Mouse (Mus musculus): ENCODE data around the gene Eif4e2. TPM values are rescaled to one million over a fixed set of nuclear protein-coding genes. Genes with fewer than 3 reads are reported as not detected.

The Eif4e2 gene
- polyA plus RNA-seq, 1 experiment = 72.5 TPM

DNA sequence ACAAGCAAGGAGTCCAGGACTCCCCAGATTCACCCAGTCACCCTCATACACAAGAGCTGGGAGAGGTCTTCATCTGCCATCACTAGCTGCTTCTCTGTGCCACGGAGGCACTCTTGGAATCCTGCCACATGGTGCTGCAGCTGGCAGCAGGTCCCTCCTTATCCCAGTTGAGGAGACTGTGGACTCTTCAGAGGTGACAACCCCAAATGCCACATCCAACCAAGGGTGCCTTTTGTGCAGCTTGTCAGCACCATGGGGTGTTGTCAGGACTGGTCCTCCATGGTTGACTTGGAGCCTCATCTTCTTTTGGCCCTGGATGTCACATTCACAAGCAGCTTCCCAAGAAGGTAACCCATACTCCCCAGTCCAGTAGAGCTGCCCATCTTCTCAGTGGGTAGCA lies 11.9 kb upstream of the Eif4e2 start:
- no peak for DNase-seq (ENCODE audit: low spot score)

DNA sequence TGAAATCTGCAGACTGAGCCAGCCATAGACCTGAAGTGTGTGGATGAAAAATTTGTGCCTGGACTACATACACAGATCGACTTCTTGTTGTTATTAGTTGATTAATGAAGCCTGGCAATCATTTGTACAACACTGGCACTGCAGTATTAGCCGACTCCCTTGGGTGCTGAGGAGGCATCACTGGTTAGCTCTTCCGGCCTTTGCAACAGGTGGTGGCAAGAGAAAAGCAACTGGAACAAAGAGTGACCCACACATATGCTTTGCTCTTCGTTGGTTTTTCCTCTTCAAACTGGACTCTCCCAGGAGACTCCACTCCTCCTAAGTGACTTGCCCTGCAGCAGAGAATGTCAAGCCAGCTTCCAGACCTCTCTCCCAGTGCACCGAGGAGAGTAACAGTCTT lies 9.9 kb upstream of the Eif4e2 start:
- no peak for DNase-seq (ENCODE audit: low spot score)

DNA sequence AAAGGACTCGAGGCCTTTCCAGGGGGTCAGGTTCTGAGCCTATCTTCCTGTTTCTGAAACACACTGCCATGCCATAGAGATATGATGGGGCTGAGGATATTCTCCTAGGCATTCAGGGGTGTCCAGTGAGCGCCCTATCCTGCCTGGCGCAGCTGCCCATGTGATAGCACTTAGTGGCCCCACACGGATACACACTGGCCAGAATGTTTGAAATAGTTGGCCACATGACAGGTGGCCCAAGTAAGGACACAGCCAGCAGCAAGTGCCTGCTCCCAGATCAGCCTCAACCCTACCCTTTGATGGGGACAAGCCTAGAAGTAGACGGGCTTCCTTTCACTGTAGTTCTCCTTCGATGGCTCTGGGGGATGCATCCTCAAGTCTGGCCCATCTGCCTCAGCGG lies 9.2 kb upstream of the Eif4e2 start, which contains the start of gene Chrng:
Chrng (plus strand) TSS at position 193 of the 400 bp plus-strand sequence.
- no peak for DNase-seq (ENCODE audit: low spot score)

DNA sequence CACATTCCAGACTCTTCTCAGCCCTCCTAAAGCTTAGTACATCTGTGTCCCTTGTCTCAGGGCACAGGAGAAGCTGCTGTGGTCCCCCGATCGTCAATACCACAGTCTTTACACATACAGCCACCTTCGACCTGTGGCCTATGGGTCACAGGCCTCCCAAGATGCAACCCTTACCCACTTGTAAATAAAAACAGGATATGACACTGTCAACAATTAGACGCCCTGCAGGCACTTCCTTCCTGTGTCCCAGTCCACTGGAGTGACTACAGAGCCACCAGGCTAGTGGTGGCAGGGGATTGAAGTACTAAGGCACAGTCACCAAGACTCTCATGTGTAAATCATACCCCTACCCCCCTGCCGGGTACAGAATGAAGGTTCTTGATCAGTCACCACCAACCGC lies 8.7 kb upstream of the Eif4e2 start:
- DNase-seq (ENCODE audit: low spot score) = no peak

DNA sequence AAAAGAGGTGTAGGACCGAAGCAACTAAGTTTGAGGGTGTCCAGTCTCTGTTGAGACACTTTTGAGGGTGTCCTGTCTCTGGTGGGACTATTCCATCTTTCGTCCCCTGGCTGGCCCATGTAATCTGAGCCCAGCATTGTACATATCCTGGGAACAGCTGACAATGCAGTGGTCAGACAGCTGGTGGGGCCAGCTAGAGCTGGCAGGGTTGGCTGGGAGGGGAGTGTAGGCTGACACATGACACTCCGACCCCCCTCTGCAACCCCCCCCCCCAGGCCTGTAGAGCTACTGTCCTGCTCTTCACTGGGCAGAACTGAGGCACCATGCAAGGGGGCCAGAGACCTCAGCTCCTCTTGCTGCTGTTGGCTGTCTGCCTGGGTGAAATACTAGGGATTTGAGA lies 8.2 kb upstream of the Eif4e2 start:
- no peak for DNase-seq (ENCODE audit: low spot score)

DNA sequence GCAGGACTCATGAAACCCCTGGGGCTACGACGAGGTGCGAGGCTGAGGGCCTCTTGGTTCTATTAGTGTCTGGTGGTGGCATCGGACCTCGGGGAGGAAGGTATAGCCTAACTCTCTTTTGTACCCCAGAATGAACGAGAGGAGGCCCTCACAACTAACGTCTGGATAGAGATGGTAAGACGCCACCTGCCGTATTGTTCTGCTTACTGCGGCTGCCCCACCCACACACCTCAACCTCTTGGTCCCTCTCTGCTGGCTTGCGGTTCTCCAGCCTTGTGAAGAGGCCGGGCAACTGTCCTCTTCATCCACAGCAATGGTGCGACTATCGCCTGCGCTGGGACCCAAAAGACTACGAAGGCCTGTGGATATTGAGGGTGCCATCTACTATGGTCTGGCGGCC lies 7.4 kb upstream of the Eif4e2 start:
- DNase-seq (ENCODE audit: low spot score) = no peak

DNA sequence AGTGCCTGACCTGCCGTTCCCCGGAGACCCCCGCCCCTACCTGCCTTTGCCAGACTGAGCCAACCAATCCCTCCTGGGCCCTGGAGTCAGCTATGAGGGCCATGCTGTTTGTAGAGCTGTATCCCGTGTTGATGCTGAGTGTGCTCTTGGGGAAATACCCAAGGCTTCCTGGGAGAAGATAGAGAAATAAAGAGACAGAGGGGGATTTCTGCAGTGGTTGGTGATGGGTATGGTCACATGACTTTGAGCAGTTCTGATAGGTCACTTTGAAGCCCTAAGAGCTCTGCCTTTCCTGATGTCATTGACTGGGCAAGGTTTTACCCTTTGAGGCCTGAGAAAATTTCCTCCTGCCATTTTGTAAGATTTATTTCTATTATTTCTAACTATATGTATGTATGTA lies 2.3 kb upstream of the Eif4e2 start:
- no peak for DNase-seq (ENCODE audit: low spot score)

DNA sequence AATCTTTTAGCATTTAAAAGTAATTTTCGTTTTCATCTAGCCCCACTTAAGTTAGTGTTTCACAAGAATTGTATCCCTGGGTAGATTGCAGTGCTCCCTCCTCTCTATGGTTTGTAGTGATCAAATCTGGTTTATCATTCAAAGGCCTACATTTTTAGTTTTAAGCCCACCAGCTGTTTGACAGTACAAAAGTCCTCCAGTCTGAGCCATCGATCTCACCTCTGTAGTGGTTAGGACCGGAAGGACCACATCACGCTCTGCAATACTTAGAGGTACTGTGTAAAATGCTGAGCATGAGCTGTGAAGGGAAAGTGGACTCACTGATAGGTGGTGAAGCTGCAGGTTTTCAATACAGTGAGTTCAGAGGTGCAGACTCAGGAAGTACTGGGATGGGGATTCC lies 1.0 kb downstream of the Eif4e2 start:
- no peak for DNase-seq (ENCODE audit: low spot score)

DNA sequence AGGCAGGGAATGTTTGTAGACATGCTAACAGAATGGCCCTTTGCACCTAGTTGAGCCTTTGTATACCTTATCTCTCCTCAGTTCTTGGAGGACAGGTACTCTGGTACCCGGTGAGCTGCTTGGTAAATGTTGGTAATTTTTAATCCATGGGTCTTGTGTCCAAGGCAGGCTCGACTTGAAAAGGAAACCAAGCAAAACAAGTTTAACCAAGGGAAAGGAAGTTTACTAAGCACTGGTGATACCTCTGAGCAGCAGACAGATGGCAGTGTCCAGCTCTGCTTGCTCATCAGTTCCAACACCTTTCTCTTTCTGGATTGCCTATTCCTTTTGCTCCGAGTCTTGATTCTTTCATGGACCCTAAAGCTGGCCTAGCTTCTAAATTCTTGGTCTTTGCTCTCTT lies 4.2 kb downstream of the Eif4e2 start:
- DNase-seq (ENCODE audit: low spot score) = no peak

DNA sequence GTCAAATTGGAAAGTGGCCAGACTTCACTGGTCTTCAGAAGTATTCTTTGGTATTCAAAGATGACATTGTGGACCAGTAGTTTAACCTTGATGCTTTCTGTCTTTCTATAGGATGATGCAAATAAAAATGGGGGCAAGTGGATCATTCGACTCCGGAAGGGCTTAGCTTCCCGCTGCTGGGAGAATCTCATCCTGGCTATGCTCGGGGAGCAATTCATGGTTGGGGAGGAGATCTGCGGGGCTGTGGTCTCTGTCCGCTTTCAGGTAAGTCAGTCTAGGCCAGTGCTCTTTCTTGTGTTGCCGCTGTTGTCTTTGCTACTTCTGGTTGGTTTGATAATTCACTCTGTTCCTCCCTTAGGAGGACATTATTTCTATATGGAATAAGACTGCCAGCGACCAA lies 12.0 kb downstream of the Eif4e2 start:
- DNase-seq (ENCODE audit: low spot score) = no peak

DNA sequence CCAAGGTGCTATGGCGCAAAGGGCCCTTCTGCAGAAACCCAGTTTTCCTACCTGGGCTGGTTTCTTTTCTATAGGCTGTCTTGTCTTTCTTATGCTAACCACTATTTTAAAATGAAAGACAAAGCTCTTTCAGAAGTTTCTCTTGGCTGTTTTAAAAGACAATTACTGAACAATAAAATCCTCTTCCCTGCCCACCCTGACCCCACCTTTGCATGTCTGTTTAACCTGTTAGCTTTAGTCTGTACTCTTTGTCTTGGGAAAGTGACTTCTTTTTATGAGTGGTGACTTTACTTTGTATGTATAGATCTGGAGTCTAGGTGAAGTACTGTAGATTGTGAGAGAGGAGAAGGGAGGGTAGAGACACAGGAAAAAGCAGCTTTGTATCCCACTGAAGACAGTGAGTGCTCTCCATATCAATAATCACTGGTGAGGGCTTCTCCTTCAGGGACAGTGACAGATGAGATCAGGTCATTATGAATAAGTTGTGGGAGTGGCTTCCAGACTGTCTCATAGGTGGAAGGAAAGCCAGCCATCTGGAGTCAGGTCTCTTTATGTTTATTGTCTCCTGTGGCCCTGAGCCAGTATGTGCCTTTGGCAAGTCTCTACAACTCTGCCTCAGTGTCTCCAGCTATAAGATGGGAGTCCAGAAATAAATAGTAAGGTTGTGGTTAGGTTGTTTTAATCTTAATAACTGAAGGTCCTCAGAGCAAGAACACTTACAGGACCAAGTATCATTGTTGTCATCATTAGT lies 12.9 kb downstream of the Eif4e2 start:
- DNase-seq (ENCODE audit: low spot score) = no peak

DNA sequence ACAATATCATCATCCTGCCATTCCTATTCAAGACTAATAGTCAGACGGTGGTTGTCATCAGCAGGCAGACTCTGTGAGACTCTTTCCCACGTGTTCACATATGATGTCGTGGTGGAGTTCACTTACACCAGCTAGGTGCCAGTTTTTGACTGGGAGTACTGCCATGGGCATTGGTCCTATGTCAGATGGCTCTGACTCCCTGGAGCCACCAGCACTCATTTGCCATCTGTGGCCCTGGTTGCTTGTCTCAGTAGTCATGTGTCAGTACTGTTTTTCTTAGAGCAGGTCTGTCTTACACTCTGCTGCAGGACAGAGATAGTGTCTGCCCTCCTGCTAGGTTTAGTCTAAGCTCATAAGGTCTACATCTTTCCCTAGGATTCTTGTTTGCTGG lies 13.4 kb downstream of the Eif4e2 start:
- DNase-seq (ENCODE audit: low spot score) = no peak

DNA sequence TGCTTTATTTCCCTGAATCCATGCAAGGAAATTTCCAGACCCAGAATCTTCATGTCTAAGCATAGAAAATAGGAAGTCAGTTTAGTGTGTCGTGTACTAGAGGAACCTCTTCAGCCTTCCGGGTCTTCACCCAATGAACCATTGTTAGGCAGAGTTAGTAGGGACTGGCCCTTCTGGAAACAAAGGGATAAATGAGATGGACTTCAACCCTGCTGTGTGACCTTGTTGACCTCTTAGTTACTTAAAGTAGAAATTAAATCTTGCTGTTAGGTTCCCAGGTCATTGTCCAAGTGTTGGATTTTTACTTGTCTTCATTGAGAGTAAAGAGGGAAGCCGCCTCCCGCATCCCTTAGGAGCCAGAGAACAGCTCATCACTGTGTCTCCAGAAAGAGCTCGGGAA lies 16.9 kb downstream of the Eif4e2 start:
- no peak for DNase-seq (ENCODE audit: low spot score)

DNA sequence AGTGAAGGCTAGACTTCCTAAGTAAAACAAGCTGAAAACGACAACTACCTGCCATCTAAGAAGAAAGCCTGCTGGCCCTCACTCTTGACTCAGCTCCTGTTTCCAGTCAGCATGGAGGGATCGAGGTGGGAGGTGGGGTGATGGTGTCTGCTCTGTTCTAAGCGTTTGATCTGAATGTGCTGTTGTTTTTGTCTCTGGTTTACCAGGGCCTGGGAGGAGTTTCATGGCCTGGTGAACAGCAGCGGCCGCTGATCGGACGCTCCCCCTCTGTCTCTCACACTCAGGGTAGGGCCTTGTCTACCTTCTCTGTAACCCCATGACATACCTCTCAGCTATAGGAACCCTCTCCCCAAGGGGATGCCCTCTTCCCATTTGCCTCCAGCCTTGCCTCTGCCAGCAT lies 18.5 kb downstream of the Eif4e2 start:
- no peak for DNase-seq (ENCODE audit: low spot score)

DNA sequence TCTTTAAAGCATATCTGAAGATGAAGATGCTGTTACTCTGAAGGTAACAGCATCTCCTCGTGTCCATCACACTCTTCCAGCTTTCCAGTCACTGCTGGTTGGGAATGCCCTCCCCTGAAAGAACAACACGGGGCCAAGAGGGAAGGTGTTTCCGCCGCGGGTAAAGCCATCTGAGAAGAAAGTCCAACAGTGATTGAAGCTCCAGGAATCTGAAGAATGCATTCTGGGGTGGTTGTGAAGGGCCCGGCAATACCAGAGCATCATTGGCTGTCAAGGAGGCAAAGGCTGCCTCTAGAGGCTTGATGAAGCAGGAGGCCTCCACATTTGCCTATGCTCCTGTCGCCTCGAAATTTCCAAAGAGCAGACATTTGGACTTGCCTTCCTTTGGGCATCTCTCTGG lies 25.3 kb downstream of the Eif4e2 start:
- no peak for DNase-seq (ENCODE audit: low spot score)

DNA sequence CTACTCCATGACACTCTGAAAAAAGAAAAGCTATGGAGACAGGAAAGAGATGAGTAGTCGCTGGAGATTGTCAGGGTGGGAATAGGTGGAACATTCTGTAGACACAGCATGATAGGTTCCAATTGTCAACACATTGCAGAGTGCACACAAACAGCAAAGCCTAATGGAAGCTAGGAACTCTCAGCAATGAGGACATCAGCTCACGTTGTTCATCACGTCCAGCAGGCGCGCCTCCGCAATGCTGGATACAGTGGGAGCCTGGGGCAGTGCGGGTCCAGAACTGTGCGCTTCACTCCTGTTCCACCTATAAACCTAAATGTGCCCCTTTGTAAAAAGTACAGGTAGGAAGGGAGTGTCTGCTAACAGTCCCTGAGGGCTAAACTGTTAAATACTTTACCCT lies 29.3 kb downstream of the Eif4e2 start:
- no peak for DNase-seq (ENCODE audit: low spot score)

DNA sequence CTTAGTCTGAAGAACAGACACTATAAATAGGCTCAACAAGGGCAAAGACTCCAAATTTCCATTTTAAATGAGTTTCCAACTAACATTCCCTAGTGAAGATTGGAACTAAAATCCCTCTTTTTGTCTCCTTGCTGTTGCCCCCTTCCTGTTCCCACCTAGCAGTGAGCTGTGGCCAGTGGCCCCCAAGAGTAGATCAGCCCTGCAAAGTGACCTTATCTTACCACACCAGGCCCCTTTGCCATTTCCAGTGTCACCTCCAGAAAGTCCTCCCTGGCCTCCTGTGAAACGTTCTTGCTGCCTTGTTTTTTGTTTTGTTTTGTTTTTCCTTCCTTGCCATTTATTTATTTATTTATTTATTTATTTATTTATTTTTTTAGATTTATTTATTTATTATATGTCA lies 31.7 kb downstream of the Eif4e2 start:
- DNase-seq (ENCODE audit: low spot score) = no peak

DNA sequence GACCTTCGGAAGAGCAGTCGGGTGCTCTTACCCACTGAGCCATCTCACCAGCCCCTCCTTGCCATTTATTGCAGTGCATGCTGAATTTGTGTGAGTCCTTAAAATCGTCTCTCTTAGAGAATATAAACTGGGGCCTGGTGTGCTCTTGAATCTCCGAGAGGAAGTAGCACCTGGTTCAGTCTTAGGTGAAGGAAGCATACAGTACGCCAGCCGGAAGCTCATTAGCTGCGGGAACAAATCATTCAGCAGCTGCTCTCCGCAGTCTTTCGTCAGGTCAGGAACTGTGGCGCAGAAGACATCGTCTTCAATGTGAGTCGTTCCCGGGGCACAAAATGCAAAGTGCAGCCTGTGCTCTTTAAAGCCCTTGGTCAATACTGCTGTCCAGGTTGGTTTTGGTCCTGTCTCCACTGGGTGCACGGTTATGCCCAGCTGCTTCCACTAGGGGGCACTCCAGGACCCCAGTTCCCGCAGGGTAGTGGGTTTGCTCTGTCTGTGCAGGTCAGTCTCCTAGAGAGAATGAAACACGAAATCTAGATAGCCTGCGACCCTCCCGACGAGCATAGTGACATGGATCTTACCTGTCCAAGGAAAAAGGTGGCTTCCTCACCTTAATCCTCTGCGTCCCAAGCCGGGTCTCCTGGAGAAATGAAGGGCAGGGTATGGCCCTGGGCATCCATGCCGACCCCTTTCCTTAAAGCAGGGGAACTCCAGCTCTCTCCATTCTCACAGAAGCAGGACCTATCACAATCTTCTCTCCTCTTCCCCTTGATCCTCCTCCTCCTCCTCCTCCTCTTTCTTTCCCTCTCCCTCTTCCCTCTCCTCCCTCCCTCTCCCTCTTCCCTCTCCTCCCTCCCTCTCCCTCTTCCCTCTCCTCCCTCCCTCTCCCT lies 32.5 kb downstream of the Eif4e2 start:
- DNase-seq (ENCODE audit: low spot score) = peak; percentile 48

DNA sequence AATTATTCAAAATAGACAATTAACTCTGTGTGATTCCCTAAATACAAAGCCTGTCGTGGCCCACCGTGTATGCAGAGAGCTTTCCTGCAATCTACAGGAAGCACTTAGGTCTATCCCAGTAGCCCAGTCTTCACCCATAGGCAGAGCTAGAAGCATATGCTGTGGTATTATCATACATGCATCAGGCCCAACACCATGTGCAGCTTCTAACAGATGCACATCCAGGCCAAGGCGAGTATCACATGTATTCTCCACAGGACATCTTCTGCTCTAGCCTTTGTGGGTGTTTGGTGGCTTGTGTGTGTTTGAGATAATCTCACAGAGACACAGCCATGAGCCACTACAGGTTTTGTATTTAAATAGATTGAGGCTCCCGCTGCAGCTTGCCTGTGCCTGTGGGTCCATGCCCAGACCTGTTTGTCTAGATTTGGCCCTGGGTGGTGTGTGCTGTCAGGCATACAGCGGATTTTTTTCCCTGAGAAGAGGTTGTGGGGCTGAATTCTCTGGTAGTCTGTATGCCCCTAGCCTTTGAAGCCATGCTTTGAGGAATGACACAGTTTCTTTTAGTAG lies 38.4 kb downstream of the Eif4e2 start:
- no peak for DNase-seq (ENCODE audit: low spot score)

DNA sequence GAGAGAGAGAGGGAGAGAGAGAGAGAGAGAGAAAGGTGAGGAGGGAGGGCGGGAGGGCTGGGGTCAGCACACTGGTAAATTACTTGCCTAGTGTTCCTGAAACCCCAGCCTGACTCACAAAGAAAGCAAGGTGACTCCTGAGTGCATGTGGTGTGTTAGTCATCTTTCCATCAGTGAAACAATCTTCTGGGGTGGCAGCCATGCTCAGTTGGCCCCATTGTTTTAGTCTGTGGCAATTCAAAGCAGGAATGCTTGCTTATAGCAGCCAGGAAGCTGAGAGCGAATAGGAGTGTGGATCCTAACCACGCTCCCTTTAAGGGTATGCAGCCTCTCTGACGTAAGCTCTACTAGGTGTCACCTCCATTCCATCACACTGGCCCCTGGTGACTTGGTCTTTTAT lies 41.5 kb downstream of the Eif4e2 start:
- DNase-seq (ENCODE audit: low spot score) = no peak

DNA sequence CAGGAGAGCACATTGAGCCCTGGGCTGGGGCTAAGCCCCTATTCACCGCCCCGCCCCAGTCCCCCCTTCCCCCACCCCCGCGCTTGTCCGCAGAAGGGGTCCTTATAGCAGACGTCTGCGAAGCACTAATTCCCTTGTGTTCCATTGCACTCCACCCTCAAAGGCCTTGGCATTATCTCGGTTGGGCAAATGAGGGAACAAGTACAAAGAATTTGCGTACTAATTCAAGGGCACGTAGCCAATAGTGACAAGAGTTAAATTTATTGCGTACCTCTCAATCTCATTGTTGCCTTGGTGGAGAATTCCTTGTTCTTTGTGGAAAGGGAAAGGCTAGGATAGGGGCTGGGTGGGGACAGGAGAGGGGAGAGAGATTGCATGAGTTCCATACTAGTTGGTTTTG lies 44.0 kb downstream of the Eif4e2 start:
- no peak for DNase-seq (ENCODE audit: low spot score)

DNA sequence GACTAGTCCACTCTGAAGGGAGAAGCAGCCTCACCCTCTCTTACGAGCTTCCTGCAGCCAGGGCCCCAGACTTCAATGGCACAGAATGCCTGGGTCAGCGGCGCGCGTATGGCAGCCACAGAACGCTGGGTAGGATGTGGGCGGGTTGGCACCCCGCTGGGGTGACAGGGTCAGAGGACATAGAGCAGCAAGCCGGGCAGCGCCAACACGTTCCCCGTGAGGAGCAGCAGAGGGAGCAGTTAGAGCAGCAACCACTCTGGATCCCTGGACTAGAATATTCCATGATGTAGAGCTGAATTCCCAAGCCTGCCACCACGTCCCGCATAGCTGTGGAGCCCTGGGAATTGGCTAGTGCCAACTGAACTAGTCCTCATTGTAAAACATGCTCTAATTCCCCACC lies 44.8 kb downstream of the Eif4e2 start:
- no peak for DNase-seq (ENCODE audit: low spot score)

DNA sequence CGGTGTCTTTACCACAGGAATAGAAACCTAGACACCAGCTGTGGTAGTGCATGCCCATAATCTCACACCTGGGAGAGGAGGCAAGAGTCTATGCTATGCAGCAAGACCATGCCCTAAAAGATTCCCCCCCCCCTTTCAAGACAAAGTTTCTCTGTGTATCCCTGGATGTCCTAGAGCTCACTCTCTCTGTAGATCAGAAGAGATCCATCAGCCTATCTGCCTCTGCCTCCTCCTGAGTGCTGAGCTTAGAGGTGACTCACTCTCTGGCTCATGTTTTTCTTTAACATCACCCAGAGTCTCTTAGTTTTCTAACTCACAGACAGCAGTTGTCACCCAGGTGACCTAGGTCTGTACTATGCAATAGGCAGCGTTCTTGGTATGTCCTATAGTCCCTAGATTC lies 45.6 kb downstream of the Eif4e2 start:
- no peak for DNase-seq (ENCODE audit: low spot score)

All from urinary bladder, adult 2 months (tissue).